Mouse (Mus musculus) G1E (cell line): ENCODE data around the gene Mrpl23.

ENCODE experiments used
- CTCF ChIP-seq: IDR thresholded peaks from 2 replicates; pipeline ENCODE4 v1.5.1; 2012; ENCODE audit warnings: low read depth, low read length, inconsistent platforms, mixed read lengths
- GATA1 ChIP-seq: IDR thresholded peaks from 2 replicates; pipeline ENCODE4 v1.6.1; 2012; ENCODE audit warnings: borderline replicate concordance, low read length, inconsistent platforms, mixed read lengths
- GATA2 ChIP-seq: IDR thresholded peaks from 2 replicates; pipeline ENCODE4 v1.6.1; 2012; ENCODE audit warnings: low read depth, low read length, inconsistent platforms, borderline replicate concordance
- POLR2AphosphoS5 ChIP-seq: IDR thresholded peaks from 2 replicates; pipeline ENCODE4 v1.6.1; 2012; ENCODE audit warnings: low read depth, low read length, inconsistent platforms; ENCODE audit not compliant: insufficient replicate concordance
- TAL1 ChIP-seq: conservative IDR thresholded peaks from 2 replicates; pipeline ENCODE4 v1.6.1; 2012; ENCODE audit warnings: low read depth, low read length, inconsistent platforms, mixed read lengths

- TF ChIP-seq CTCF (no peak), GATA1 (no peak), POLR2AphosphoS5 (no peak), TAL1 (no peak), GATA2 (no peak)
Measured at GRCm38 (mm10) chr7:142564955-142565643, 32.6 kb downstream of the Mrpl23 start.
